Mouse (Mus musculus) regulatory T cell (primary cell): ENCODE results near the gene Abcg5.

Experiments
- in situ Hi-C: fragments of 300-600 bp; cut with MboI, MseI; formaldehyde crosslinking; loops from one replicate; pipeline ENCODE4 v1.15.1; 2025; ENCODE audit warnings: high pct_unique_total_duplicates

The Abcg5 gene

DNA sequence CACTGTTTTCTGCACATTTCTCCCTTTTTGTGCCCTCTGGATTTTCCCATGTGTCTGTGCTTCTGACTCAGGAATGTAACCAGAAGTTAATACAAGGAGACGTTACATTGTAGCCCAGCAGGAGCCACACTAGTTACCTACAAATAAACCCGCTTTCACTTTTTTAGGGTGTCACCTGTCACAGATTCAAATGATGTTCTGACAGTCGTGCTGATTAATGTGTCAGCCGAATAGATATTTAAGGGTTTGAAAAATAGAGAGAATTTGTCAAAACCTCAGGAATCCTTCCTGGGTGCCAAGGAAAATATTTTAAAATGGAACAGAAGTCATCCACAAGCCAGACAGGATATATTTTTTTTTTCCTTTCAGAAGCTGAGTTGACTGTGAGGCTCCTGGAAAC is 2.5 kb upstream of the Abcg5 start:
- in situ Hi-C loops, result no loop called here

GRCm38 (mm10) chr17:84684284-84684683 is 1.5 kb upstream of the Abcg5 start:
- in situ Hi-C loops, result no loop called here

- in situ Hi-C loops, result no loop called here
Observed at GRCm38 (mm10) chr17:84681670-84682069, 1.1 kb downstream of the Abcg5 start.

GRCm38 (mm10) chr17:84677595-84677994 is 5.2 kb downstream of the Abcg5 start:
- in situ Hi-C loops, result no loop called here

GRCm38 (mm10) chr17:84675951-84676366 is 6.9 kb downstream of the Abcg5 start, which contains the start of gene Abcg8:
Gene Abcg8, plus strand, starts transcription at chr17:84676302.
- in situ Hi-C loops, result no loop called here

DNA sequence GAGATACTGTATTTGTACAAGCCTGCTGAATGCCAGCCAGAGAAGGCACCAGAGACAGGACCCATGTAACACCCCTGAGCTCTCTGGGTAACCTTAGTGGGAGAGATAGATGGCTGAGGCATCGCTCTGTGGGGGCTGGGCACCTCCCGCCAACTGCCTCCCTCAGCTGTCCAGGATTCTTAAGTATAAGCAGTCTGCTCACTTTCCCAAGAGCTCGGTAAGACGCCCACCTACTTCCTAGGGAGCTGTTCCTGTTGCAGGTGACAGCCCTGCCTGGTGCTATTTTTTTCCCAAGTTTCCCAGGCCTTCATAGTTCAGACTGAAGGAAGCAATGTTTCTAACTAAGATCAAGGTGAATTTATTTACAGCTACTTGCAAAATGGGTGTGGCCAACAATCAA is 7.6 kb downstream of the Abcg5 start:
- in situ Hi-C loops, result no loop called here

DNA sequence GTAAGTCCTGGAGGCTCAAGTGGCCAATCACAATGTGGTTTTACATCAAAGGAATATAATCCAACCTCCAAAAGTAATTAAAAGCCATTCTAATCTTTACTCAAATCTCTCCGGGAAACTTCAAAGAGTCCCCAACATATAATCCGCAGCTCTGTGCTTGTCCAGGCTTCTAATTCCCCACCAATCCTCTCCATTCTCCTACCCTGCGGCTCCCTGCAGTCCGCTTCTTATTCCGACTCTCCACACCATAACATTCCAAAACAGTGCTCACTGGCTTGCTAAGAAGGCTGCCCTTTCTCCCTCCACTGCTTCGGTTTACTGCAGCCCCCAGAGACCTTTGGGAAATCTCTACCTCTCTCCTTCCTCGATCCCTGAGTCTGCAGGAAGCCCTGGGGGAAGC is 8.8 kb downstream of the Abcg5 start:
- in situ Hi-C loops, result no loop called here

- in situ Hi-C loops, result no loop called here
Observed at GRCm38 (mm10) chr17:84672376-84673369, 10.1 kb downstream of the Abcg5 start.

- in situ Hi-C loops, result no loop called here
Observed at GRCm38 (mm10) chr17:84667848-84668247, 15.0 kb downstream of the Abcg5 start.

- in situ Hi-C loops, result no loop called here
Observed at GRCm38 (mm10) chr17:84665691-84666090, 17.1 kb downstream of the Abcg5 start.

- in situ Hi-C loops, result no loop called here
Observed at GRCm38 (mm10) chr17:84665053-84665452, 17.8 kb downstream of the Abcg5 start.

DNA sequence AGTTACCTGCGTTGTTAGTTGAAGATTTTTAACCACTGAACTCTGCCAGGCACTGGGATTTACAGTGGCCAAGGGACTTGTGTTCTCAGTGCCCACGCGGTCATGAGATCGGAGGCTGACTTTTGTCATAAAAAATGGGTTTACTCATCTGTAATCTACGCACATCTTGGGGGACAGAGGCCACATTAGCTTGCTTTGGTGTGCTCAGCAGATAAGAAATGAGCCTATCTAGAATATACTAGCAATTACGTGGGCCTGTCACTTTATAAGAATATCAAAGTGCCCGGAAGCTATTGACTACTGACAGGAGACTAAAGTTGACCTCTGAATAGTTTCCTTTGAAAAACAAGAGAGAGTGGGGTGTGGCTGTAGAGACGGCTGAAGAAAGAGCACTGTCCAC is 23.9 kb downstream of the Abcg5 start:
- in situ Hi-C loops, result no loop called here

- in situ Hi-C loops, result no loop called here
Observed at GRCm38 (mm10) chr17:84658195-84658594, 24.6 kb downstream of the Abcg5 start.

DNA sequence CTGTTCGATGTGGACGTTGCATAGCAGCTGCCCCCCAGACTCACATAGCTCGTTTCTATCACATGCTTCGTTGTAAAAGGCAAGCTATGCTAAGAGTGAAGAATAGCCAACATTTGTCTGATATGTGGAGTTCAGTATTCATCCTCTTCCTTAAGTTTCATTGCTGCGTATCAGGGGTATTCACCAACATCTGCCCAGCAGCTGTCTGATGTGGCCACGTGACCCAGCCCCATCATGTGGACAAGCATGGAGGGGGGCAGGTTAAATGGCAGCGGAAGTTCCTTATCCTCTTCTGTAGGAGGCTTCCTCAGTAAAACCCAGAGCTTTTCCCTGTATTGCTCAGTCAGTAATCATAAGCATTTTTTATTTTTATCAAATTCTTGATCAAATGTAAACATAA is 25.0 kb downstream of the Abcg5 start:
- in situ Hi-C loops, result no loop called here

DNA sequence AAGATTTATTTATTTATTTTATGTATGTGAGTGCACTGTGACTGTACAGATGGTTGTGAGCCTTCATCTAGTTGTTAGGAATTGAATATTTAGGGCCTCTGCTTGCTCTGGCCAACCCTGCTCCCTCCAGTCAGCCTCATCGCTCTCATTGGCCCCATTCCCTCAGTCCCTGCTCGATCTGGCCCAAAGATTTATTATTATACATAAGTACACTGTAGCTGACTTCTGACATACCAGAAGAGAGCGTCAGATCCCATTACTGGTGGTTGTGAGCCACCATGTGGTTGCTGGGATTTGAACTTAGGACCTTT is 25.4 kb downstream of the Abcg5 start:
- in situ Hi-C loops, result no loop called here

GRCm38 (mm10) chr17:84656653-84657421 is 26.0 kb downstream of the Abcg5 start:
- in situ Hi-C loops, result no loop called here

GRCm38 (mm10) chr17:84656205-84656604 is 26.6 kb downstream of the Abcg5 start:
- in situ Hi-C loops, result no loop called here

DNA sequence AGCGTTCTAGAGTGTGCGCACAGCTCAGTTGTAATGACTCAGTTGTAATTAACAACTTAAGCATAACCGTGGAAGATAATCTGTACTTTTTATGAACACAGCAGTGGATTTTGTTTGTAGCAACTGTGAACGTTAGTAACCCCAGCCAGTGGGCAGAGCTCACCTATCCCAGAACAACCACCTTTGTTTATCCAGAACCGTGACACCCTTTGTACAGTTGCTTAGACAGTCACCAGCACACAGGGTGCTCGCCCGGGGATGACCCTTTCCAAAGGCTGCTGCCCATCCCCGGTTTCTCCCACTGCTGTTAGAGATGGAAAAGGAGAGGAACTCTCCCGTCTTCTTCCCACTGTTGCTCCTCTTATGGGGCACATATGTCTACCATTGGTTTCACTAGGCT is 29.3 kb downstream of the Abcg5 start:
- in situ Hi-C loops, result no loop called here

DNA sequence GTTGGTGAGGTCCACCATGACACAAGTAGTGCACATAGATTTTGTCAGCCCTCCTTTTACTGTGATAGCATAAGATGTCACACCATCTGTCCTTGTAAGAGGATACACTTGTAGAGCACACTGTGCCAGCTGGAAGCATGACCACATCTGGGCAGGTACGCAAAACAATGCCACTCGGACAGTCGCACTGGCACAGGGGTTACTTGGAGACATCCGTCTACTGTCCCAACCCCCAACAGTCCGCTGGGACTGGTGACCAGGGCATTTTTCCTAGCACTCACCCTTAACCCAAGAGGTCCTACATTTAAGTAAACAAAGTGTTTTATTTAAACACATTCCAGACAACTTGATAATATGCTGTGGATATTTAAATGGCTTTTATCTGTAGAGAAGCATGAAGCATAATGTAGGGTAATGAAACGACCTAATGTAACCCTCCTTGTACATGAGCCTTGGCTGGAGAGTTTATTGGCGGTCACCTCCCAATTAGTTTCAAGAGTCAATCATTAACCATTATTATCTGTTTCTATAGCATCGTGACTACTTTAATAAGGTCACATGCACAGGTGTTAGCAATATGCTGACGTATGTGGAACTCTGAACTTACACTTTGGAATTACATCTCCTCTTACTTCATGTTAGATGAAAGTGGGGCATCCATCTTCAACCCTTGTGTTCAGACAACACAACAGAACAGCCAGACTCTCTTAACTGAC is 32.4 kb downstream of the Abcg5 start:
- in situ Hi-C loops, result no loop called here

DNA sequence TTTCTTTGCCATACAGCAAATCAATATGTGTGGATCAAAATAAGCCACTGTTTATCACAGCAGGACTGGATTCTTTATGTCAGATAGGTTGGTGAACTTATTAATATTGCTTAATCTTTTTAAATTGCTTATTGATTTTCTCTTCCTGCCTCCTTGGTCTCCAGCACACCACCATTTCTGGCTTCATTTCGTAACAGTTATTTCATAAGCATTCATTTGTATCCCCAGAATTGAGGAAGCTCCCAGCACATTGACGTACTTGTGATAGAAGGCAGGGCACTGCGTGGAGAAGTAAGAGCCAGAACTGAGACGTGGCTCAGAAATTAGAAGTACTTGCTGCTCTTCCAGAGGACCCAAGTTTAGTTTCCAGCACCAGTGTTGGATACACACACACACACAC is 35.2 kb downstream of the Abcg5 start:
- in situ Hi-C loops, result no loop called here

DNA sequence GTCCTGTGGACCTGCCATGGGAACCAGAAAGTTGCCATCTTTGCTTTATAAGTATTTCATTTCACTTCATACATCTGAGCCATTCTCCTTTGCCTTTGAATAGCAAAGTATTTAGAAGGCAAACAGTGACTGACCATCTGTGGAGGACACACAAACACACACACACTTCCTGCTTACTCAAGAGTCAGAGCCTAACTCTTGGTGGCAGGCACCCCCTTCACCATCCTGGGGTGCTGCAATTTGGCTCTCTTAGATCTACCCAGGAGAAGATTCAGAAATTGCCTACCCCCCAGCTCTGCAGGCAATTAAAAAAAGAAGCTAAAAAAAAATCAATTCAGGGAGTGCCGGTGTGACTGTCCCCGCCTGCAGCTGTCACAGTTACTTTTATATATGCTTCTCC is 36.3 kb downstream of the Abcg5 start:
- in situ Hi-C loops, result no loop called here

GRCm38 (mm10) chr17:84645894-84646293 is 36.9 kb downstream of the Abcg5 start:
- in situ Hi-C loops, result no loop called here
